Mouse (Mus musculus): ENCODE results near the gene Rab43.

GRCm38 (mm10) chr6:87857071-87857470 is 45.1 kb upstream of the Rab43 start:
- TF ChIP-seq CTCF (IDR thresholded peaks at IDR 0.05; ENCODE audit: control insufficient read depth, insufficient read depth, insufficient read length) (no peak), MAX (IDR thresholded peaks at IDR 0.05) (no peak), USF1 (IDR thresholded peaks at IDR 0.05; ENCODE audit: low read depth) (no peak), CEBPB (IDR thresholded peaks at IDR 0.05; ENCODE audit: low read depth) (no peak), MYOG (IDR thresholded peaks at IDR 0.05; ENCODE audit: control insufficient read depth, extremely low read depth, insufficient read length) (no peak), MYOD1 (IDR thresholded peaks at IDR 0.05; ENCODE audit: control insufficient read depth, insufficient read length, low read depth) (no peak)
